Mouse (Mus musculus): ENCODE data around the gene Esrrg. TPM values are rescaled to one million over a fixed set of nuclear protein-coding genes. Genes with fewer than 3 reads are reported as not detected.

Esrrg gene
- polyA plus RNA-seq, 1 experiment from 2014 or later, result 2.2 TPM

DNA sequence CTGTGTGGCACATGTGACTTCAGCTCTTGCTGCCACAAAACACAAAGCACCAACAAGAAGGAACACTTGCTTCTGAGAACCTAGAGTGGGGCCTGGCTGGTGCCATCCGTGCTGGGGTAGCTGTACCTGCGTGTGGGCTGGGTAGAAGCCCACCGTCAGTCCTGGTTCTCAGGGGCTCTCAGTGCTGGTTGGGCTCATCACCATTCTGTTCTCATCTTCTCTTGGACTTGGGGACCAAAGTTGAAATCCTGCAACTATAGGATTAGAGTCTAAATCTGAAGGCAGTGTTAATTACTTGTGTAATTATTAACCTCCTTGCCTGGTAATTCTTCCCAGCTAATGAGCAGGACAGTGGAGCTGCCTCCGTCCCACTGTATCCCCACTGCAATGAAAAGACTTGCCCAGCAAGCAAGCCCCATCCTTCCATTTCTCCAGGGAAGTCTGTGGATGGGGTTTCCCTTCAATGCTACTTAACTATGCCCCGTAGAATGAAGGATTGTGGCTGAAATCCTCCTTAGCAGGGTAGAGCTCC lies 199.9 kb downstream of the Esrrg start:
- no peaks in the 10 kb centered on the region for H3K4me1 ChIP-seq (ENCODE audit: control insufficient read depth, insufficient read depth, low read length)
- no peak overlapping the region for H3K4me2 ChIP-seq (ENCODE audit: low read depth, low read length)
- no peak overlapping the region for H3K27ac ChIP-seq (replicated peaks; ENCODE audit: low read depth, low read length)
- no peaks in the 10 kb centered on the region for H3K9me3 ChIP-seq (replicated peaks; ENCODE audit: control insufficient read depth, low read length)
- 68% methylated on average over 5 of the region's 5 CpGs for WGBS
- no peaks in the 10 kb centered on the region for H3K27me3 ChIP-seq (ENCODE audit: control insufficient read depth, insufficient read depth, low read length)
- ATAC-seq (replicated peaks; ENCODE audit: insufficient number of reproducible peaks, low FRiP score, low TSS enrichment, low read depth), result no peak
- no peak overlapping the region for H3K9ac ChIP-seq (replicated peaks; ENCODE audit: low read length)
- DNase-seq (ENCODE audit: low spot score), result no peak
- no peak overlapping the region for H3K4me3 ChIP-seq (ENCODE audit: low read depth, low read length)
- no peaks in the 10 kb centered on the region for H3K36me3 ChIP-seq (replicated peaks; ENCODE audit: control insufficient read depth, insufficient read depth, low read depth, low read length)

DNA sequence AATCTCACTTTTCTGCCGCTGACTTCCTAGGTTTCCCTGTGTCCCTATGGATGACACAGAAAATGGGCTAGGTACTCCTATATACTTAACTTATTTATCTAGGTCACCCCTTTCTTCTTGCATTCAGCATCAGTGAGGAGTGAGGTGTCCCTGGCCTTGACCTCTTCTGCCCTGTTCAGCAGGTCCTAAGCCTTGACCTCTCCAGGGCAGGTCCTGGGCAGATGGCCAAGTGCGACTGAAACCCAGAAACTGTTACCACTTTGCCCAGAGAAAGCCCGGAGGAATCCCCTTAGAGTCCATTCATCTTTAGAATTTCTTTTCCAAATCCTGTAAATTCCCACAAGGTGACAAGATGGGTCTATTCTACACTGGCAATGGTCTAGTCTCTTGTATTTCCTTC lies 201.0 kb downstream of the Esrrg start:
- no peak overlapping the region for H3K4me2 ChIP-seq (ENCODE audit: low read depth, low read length)
- no peak overlapping the region for H3K4me3 ChIP-seq (ENCODE audit: low read depth, low read length)
- H3K4me1 ChIP-seq (ENCODE audit: control insufficient read depth, insufficient read depth, low read length), result no peaks in the 10 kb centered on the region
- ATAC-seq (replicated peaks; ENCODE audit: insufficient number of reproducible peaks, low FRiP score, low TSS enrichment, low read depth) (no peak), DNase-seq (ENCODE audit: low spot score) (no peak)
- no peaks in the 10 kb centered on the region for H3K27me3 ChIP-seq (ENCODE audit: control insufficient read depth, insufficient read depth, low read length)
- H3K27ac ChIP-seq (replicated peaks; ENCODE audit: low read depth, low read length), result no peak overlapping the region
- no peaks in the 10 kb centered on the region for H3K9me3 ChIP-seq (replicated peaks; ENCODE audit: control insufficient read depth, low read length)
- no peak overlapping the region for H3K9ac ChIP-seq (replicated peaks; ENCODE audit: low read length)
- no peaks in the 10 kb centered on the region for H3K36me3 ChIP-seq (replicated peaks; ENCODE audit: control insufficient read depth, insufficient read depth, low read depth, low read length)
- 88% methylated on average over 3 of the region's 3 CpGs for WGBS

DNA sequence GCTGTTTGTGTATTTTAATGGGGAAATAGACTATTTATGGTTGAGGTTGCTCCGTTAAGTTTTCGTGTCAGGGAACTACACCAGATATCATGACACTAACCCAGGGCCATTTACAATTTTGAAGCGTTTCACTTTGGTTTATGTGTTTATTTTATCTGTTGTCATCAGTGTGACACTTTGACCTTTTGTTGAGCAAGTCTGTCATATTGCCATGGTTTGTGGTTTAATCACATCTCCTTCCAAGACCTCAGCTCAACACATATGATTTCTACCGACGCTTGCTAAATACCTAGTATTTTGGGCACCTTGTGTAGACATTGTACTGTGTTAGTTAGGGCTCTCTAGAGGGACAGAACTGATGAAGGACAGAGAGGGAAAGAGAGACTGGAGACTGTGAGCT lies 210.8 kb downstream of the Esrrg start:
- no peak overlapping the region for H3K9ac ChIP-seq (replicated peaks; ENCODE audit: low read length)
- H3K9me3 ChIP-seq (replicated peaks; ENCODE audit: control insufficient read depth, low read length), result no peaks in the 10 kb centered on the region
- no peak overlapping the region for H3K4me3 ChIP-seq (ENCODE audit: low read depth, low read length)
- ATAC-seq (replicated peaks; ENCODE audit: insufficient number of reproducible peaks, low FRiP score, low TSS enrichment, low read depth) (no peak), DNase-seq (ENCODE audit: low spot score) (no peak)
- H3K36me3 ChIP-seq (replicated peaks; ENCODE audit: control insufficient read depth, insufficient read depth, low read depth, low read length), result no peaks in the 10 kb centered on the region
- H3K4me2 ChIP-seq (ENCODE audit: low read depth, low read length), result no peak overlapping the region
- no peaks in the 10 kb centered on the region for H3K27me3 ChIP-seq (ENCODE audit: control insufficient read depth, insufficient read depth, low read length)
- WGBS, result 89% methylated on average over 5 of the region's 5 CpGs
- no peaks in the 10 kb centered on the region for H3K4me1 ChIP-seq (ENCODE audit: control insufficient read depth, insufficient read depth, low read length)
- H3K27ac ChIP-seq (replicated peaks; ENCODE audit: low read depth, low read length), result no peak overlapping the region

DNA sequence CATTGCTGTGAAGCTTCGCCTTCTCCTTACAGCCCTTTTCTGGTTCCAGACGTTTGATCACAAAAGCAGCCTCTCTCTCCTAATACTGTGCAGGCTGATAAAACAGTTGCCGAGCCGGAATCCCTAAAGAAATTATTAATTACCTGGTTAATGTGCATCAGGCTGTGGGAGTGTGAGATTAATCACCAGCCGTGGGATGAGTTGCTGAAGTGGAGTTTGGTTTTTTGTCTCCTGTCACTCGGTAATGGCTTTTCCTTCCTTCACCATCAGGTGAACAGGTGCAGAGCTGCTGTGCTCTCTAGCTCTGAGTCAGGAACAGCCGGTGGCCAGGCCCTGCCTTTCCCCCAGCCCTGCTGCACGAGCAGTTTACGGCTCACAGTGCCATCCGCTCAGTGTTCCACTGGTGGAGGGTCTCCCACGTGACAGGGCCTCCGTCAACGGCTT lies 212.8 kb downstream of the Esrrg start:
- no peaks in the 10 kb centered on the region for H3K9me3 ChIP-seq (replicated peaks; ENCODE audit: control insufficient read depth, low read length)
- no peaks in the 10 kb centered on the region for H3K36me3 ChIP-seq (replicated peaks; ENCODE audit: control insufficient read depth, insufficient read depth, low read depth, low read length)
- no peaks in the 10 kb centered on the region for H3K4me1 ChIP-seq (ENCODE audit: control insufficient read depth, insufficient read depth, low read length)
- H3K27ac ChIP-seq (replicated peaks; ENCODE audit: low read depth, low read length), result no peak overlapping the region
- H3K9ac ChIP-seq (replicated peaks; ENCODE audit: low read length), result no peak overlapping the region
- no peak overlapping the region for H3K4me2 ChIP-seq (ENCODE audit: low read depth, low read length)
- H3K4me3 ChIP-seq (ENCODE audit: low read depth, low read length), result no peak overlapping the region
- 82% methylated on average over 13 of the region's 13 CpGs for WGBS
- ATAC-seq (replicated peaks; ENCODE audit: insufficient number of reproducible peaks, low FRiP score, low TSS enrichment, low read depth), result 0 out of 2 replicates have a peak, but pooled peaks have one; percentile 48
- no peak for DNase-seq (ENCODE audit: low spot score)
- no peaks in the 10 kb centered on the region for H3K27me3 ChIP-seq (ENCODE audit: control insufficient read depth, insufficient read depth, low read length)

GRCm38 (mm10) chr1:187823351-187823750 lies 214.8 kb downstream of the Esrrg start:
- H3K9me3 ChIP-seq (replicated peaks; ENCODE audit: control insufficient read depth, low read length), result no peaks in the 10 kb centered on the region
- H3K4me1 ChIP-seq (ENCODE audit: control insufficient read depth, insufficient read depth, low read length), result no peaks in the 10 kb centered on the region
- no peak overlapping the region for H3K9ac ChIP-seq (replicated peaks; ENCODE audit: low read length)
- no peaks in the 10 kb centered on the region for H3K27me3 ChIP-seq (ENCODE audit: control insufficient read depth, insufficient read depth, low read length)
- 86% methylated on average over 5 of the region's 5 CpGs for WGBS
- ATAC-seq (replicated peaks; ENCODE audit: insufficient number of reproducible peaks, low FRiP score, low TSS enrichment, low read depth) (no peak), DNase-seq (ENCODE audit: low spot score) (no peak)
- H3K36me3 ChIP-seq (replicated peaks; ENCODE audit: control insufficient read depth, insufficient read depth, low read depth, low read length), result no peaks in the 10 kb centered on the region
- H3K4me3 ChIP-seq (ENCODE audit: low read depth, low read length), result no peak overlapping the region
- H3K4me2 ChIP-seq (ENCODE audit: low read depth, low read length), result no peak overlapping the region
- H3K27ac ChIP-seq (replicated peaks; ENCODE audit: low read depth, low read length), result no peak overlapping the region

DNA sequence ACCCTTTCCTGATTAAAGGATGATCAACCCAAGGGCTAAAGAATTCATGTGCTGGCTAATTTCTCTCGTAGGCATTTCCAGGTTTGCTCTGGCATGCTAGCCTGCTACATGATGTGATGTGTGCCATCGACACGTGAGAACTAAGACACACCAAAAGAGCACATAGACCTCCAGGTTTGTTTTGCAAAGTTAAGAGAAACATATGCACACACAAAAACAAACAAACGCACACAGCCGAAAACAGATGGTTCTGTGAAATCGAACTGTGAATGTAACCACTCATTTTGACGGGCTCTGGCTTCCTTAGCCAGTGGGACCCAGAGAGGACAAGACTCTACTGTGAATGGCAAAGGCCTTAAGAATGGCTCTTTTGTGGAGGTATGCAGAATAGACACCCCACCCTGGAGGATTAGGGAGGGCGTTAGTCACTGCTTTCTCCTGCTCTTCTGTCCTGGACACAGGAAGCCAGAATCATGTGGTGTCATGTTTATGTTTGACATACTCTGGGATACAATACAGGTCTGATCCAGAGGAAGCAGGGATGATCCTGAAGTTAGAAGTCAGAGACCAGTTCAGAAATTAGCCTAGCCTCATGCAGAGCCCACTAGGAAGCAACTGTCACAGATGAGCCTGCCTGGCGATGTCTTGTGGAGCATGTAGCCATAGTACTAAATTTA lies 217.0 kb downstream of the Esrrg start:
- ATAC-seq (replicated peaks; ENCODE audit: insufficient number of reproducible peaks, low FRiP score, low TSS enrichment, low read depth) (no peak), DNase-seq (ENCODE audit: low spot score) (no peak)
- no peaks in the 10 kb centered on the region for H3K4me1 ChIP-seq (ENCODE audit: control insufficient read depth, insufficient read depth, low read length)
- no peak overlapping the region for H3K9ac ChIP-seq (replicated peaks; ENCODE audit: low read length)
- no peak overlapping the region for H3K27ac ChIP-seq (replicated peaks; ENCODE audit: low read depth, low read length)
- 49% methylated on average over 9 of the region's 9 CpGs for WGBS
- no peak overlapping the region for H3K4me3 ChIP-seq (ENCODE audit: low read depth, low read length)
- H3K9me3 ChIP-seq (replicated peaks; ENCODE audit: control insufficient read depth, low read length), result no peaks in the 10 kb centered on the region
- no peaks in the 10 kb centered on the region for H3K36me3 ChIP-seq (replicated peaks; ENCODE audit: control insufficient read depth, insufficient read depth, low read depth, low read length)
- no peak overlapping the region for H3K4me2 ChIP-seq (ENCODE audit: low read depth, low read length)
- H3K27me3 ChIP-seq (ENCODE audit: control insufficient read depth, insufficient read depth, low read length), result no peaks in the 10 kb centered on the region

GRCm38 (mm10) chr1:187826140-187826539 lies 217.5 kb downstream of the Esrrg start:
- WGBS, result 71% methylated on average over 1 of the region's 1 CpGs

GRCm38 (mm10) chr1:187826869-187827268 lies 218.3 kb downstream of the Esrrg start:
- no peak for DNase-seq (ENCODE audit: low spot score)
- no peak for ATAC-seq (replicated peaks; ENCODE audit: insufficient number of reproducible peaks, low FRiP score, low TSS enrichment, low read depth)
- WGBS, result 74% methylated on average over 5 of the region's 5 CpGs

More at GRCm38 (mm10) chr1:187826140-187826539, 217.5 kb downstream of the Esrrg start:
- Histone ChIP-seq H3K4me3 (ENCODE audit: low read depth, low read length) (no peak overlapping the region), H3K4me2 (ENCODE audit: low read depth, low read length) (no peak overlapping the region), H3K9ac (replicated peaks; ENCODE audit: low read length) (no peak overlapping the region), H3K27me3 (ENCODE audit: control insufficient read depth, insufficient read depth, low read length) (no peaks in the 10 kb centered on the region), H3K9me3 (replicated peaks; ENCODE audit: control insufficient read depth, low read length) (no peaks in the 10 kb centered on the region), H3K36me3 (replicated peaks; ENCODE audit: control insufficient read depth, insufficient read depth, low read depth, low read length) (no peaks in the 10 kb centered on the region), H3K4me1 (ENCODE audit: control insufficient read depth, insufficient read depth, low read length) (no peaks in the 10 kb centered on the region), H3K27ac (replicated peaks; ENCODE audit: low read depth, low read length) (no peak overlapping the region)
- ATAC-seq (replicated peaks; ENCODE audit: insufficient number of reproducible peaks, low FRiP score, low TSS enrichment, low read depth), result no peak
- no peak for DNase-seq (ENCODE audit: low spot score)

More at GRCm38 (mm10) chr1:187826869-187827268, 218.3 kb downstream of the Esrrg start:
- no peaks in the 10 kb centered on the region for H3K4me1 ChIP-seq (ENCODE audit: control insufficient read depth, insufficient read depth, low read length)
- H3K36me3 ChIP-seq (replicated peaks; ENCODE audit: control insufficient read depth, insufficient read depth, low read depth, low read length), result no peaks in the 10 kb centered on the region
- H3K27me3 ChIP-seq (ENCODE audit: control insufficient read depth, insufficient read depth, low read length), result no peaks in the 10 kb centered on the region
- H3K9ac ChIP-seq (replicated peaks; ENCODE audit: low read length), result no peak overlapping the region
- H3K4me2 ChIP-seq (ENCODE audit: low read depth, low read length), result no peak overlapping the region
- no peak overlapping the region for H3K4me3 ChIP-seq (ENCODE audit: low read depth, low read length)
- no peak overlapping the region for H3K27ac ChIP-seq (replicated peaks; ENCODE audit: low read depth, low read length)
- no peaks in the 10 kb centered on the region for H3K9me3 ChIP-seq (replicated peaks; ENCODE audit: control insufficient read depth, low read length)
